Mouse (Mus musculus): ENCODE data around the gene Fam209. TPM values are rescaled to one million over a fixed set of nuclear protein-coding genes. Genes with fewer than 3 reads are reported as not detected.

Gene Fam209
- polyA plus RNA-seq, 1 experiment from 2014 or later, result 0.33 TPM

DNA sequence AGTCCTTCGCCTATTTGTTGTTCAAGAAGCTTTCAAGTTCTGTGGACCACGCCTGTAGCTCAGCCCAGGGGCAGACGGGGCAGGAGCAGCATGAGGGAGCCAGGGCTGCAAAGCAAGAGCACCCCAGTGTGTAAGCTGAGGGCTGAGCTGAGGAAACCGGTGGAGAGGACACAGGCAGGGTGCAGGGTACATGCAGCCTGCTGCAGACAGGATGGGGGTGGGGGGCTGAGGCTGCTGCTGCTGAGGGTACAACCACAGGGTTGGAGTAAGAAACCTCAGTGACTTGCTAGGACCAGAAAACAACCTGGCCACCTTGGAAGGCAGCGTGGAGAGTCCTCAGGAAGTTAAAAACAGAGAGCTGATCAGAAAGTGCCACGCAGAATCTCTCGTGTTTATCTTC, 8.0 kb downstream of the Fam209 start:
- ATAC-seq (ENCODE audit: low FRiP score, low TSS enrichment), result no peak
- Histone ChIP-seq H3K4me2 (replicated peaks; ENCODE audit: low read depth) (no peak overlapping the region), H3K27me3 (ENCODE audit: control insufficient read depth, insufficient read depth, low read length) (no peaks in the 10 kb centered on the region), H3K4me1 (replicated peaks; ENCODE audit: control insufficient read depth, insufficient read depth) (no peaks in the 10 kb centered on the region), H3K27ac (replicated peaks) (no peak overlapping the region), H3K9me3 (ENCODE audit: control insufficient read depth, low read length) (no peaks in the 10 kb centered on the region), H3K9ac (ENCODE audit: low read length) (no peak overlapping the region), H3K4me3 (ENCODE audit: low read depth, low read length) (no peak overlapping the region), H3K36me3 (ENCODE audit: control insufficient read depth, insufficient read depth, low read length) (no peaks in the 10 kb centered on the region)
- WGBS, result 59% methylated on average over 7 of the region's 7 CpGs
- TF ChIP-seq CTCF (IDR thresholded peaks at IDR 0.05; ENCODE audit: low read depth) (no peak), EP300 (optimal IDR thresholded peaks at IDR 0.05) (no peak)
- no peak for DNase-seq (ENCODE audit: low spot score)

DNA sequence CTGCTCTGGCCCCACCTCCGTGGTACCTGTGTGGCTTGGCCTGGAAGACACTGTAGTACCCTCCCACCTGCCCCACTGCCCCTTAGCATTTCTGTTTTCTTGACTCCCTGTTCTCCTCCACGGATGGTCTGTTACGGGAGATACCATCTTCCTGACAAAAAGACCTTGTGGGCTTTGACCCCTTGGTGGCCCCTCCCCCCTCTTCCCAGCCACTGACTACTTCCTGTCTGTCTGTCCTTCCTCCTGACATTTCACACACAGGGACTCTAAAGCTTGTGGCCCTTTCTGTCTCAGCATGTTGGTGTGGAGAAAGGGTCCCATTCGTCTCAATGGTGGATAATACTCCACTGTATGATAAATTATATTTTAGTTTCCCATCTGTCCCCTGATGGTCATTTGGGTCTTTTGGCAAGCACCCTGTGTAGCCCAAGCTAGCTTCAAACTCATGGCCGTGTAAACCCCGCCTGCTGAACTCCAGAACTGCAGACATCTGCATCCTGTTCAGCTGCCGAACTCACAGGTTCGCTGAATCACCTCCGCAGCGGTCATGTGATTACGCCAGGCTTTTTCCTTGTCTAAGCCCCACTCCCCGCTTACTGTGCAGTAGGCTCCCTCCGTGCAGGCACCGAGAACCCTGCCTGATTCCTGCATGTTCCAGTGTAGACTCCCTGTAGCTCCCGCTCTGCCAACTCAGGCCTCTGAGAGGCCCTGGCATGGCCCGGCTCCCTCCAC, 9.5 kb downstream of the Fam209 start:
- Histone ChIP-seq H3K9me3 (ENCODE audit: control insufficient read depth, low read length) (no peaks in the 10 kb centered on the region), H3K27ac (replicated peaks) (no peak overlapping the region), H3K4me1 (replicated peaks; ENCODE audit: control insufficient read depth, insufficient read depth) (no peaks in the 10 kb centered on the region), H3K36me3 (ENCODE audit: control insufficient read depth, insufficient read depth, low read length) (no peaks in the 10 kb centered on the region), H3K4me3 (ENCODE audit: low read depth, low read length) (no peak overlapping the region), H3K27me3 (ENCODE audit: control insufficient read depth, insufficient read depth, low read length) (no peaks in the 10 kb centered on the region), H3K4me2 (replicated peaks; ENCODE audit: low read depth) (no peak overlapping the region), H3K9ac (ENCODE audit: low read length) (no peak overlapping the region)
- DNase-seq (ENCODE audit: low spot score) (no peak), ATAC-seq (ENCODE audit: low FRiP score, low TSS enrichment) (no peak)
- WGBS, result 78% methylated on average over 16 of the region's 16 CpGs
- TF ChIP-seq EP300 (optimal IDR thresholded peaks at IDR 0.05), result no peak
- TF ChIP-seq CTCF (IDR thresholded peaks at IDR 0.05; ENCODE audit: low read depth), result no peak

DNA sequence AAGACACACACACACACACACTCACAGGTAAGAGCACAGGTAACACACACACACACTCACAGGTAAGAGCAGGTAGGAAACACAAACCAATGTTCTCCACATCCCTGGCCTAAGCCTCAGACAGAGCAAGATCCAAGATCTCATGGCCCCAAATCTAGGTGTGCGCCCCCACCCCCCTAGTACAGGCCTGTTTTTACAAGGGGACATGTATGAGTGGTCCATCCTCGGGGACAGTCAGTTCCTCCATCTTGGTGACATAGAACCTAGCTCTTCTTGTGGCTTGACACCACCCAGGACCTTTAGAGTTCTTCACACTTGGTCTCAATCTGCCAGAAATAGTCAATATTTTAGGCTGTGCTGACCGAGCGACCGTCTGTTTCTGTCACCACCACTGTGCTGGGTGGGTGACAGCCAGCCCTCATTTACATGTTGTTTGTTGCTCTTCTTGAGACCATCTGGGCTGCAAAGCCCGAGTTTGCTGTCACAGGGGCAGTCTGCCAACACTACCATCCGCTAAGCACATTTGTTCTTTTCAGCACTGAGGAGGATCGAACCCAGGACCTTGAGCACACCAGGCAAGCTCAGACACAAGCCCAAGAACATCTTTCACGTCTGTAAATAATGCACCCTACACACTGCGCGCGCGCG, 11.6 kb downstream of the Fam209 start:
- Histone ChIP-seq H3K9me3 (ENCODE audit: control insufficient read depth, low read length) (no peaks in the 10 kb centered on the region), H3K4me2 (replicated peaks; ENCODE audit: low read depth) (no peak overlapping the region), H3K36me3 (ENCODE audit: control insufficient read depth, insufficient read depth, low read length) (no peaks in the 10 kb centered on the region), H3K27me3 (ENCODE audit: control insufficient read depth, insufficient read depth, low read length) (no peaks in the 10 kb centered on the region), H3K27ac (replicated peaks) (no peak overlapping the region), H3K4me3 (ENCODE audit: low read depth, low read length) (no peak overlapping the region), H3K9ac (ENCODE audit: low read length) (no peak overlapping the region), H3K4me1 (replicated peaks; ENCODE audit: control insufficient read depth, insufficient read depth) (no peaks in the 10 kb centered on the region)
- TF ChIP-seq CTCF (IDR thresholded peaks at IDR 0.05; ENCODE audit: low read depth) (no peak), EP300 (optimal IDR thresholded peaks at IDR 0.05) (no peak)
- no peak for ATAC-seq (ENCODE audit: low FRiP score, low TSS enrichment)
- 78% methylated on average over 14 of the region's 14 CpGs for WGBS
- no peak for DNase-seq (ENCODE audit: low spot score)

DNA sequence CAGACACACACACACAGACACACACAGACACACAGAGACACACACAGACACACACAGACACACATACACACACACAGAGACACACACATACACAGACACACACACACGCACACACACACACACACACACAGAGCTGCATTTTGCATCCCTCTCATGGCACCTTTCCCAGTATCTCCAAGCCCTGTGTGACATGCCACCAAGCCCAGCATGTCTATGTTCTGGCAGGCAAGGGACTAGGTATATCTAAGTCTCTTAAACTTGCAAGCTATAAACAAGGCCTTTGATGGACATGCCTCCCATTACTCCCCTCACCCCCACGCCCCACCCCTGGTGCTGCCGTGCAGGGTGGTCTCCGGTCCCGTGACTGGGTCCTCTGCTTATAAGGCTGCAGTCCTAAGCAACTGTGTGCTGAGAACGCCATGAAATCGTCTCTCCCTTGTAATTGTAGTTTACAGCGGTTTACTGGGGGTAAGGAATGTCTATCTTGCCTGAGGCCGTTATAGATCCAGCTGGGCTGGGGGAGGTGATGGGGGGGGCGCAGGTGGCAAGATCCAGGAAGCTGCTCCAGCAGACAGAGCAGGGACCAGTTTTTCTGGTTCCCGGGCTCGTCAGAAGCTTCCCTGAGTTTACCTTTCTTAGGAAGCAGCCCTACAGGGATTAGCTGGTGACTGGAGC, 12.5 kb downstream of the Fam209 start:
- no peak overlapping the region for H3K27ac ChIP-seq (replicated peaks)
- ATAC-seq (ENCODE audit: low FRiP score, low TSS enrichment), result no peak

DNA sequence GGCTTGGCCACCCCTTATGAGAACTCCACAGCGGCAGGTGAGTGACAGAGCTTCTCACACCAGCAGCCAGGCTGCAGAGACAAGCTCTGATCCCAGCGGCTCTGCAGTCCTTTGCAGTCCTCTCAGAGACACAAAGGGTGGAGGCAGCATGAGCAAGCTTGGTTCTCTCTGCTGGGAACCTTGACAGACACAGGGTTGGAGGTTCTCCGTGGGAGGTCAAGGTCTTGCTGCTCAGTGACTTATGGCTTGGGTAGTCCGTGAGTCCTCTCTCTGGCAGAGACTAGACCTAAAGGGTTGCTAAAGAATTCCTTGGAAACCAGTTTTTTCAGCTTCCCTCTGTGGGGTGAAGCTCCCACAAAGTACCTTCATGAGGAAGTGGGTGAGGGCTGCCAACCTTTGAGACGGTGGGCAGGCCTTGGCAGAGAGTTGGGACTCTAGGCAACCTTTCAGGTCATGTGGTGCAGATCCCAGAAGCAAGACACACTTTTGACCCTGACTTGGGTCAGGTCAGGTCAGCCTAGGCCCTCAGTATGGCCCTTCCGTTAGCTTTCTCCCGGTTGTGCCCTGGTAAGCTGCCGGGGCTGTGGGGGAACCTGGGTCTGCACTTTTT, 24.5 kb downstream of the Fam209 start:
- ATAC-seq (ENCODE audit: low FRiP score, low TSS enrichment) (no peak), DNase-seq (ENCODE audit: low spot score) (no peak)
- no peak overlapping the region for H3K4me2 ChIP-seq (replicated peaks; ENCODE audit: low read depth)
- H3K36me3 ChIP-seq (ENCODE audit: control insufficient read depth, insufficient read depth, low read length), result no peaks in the 10 kb centered on the region
- H3K4me3 ChIP-seq (ENCODE audit: low read depth, low read length), result no peak overlapping the region
- WGBS, result 63% methylated on average over 8 of the region's 8 CpGs
- no peak overlapping the region for H3K27ac ChIP-seq (replicated peaks)
- no peaks in the 10 kb centered on the region for H3K4me1 ChIP-seq (replicated peaks; ENCODE audit: control insufficient read depth, insufficient read depth)
- no peaks in the 10 kb centered on the region for H3K27me3 ChIP-seq (ENCODE audit: control insufficient read depth, insufficient read depth, low read length)
- no peaks in the 10 kb centered on the region for H3K9me3 ChIP-seq (ENCODE audit: control insufficient read depth, low read length)
- H3K9ac ChIP-seq (ENCODE audit: low read length), result no peak overlapping the region
- TF ChIP-seq EP300 (optimal IDR thresholded peaks at IDR 0.05) (no peak), CTCF (IDR thresholded peaks at IDR 0.05; ENCODE audit: low read depth) (no peak)

More for the DNA sequence above, 12.5 kb downstream of the Fam209 start:
- Histone ChIP-seq H3K27me3 (ENCODE audit: control insufficient read depth, insufficient read depth, low read length) (no peaks in the 10 kb centered on the region), H3K9ac (ENCODE audit: low read length) (no peak overlapping the region), H3K36me3 (ENCODE audit: control insufficient read depth, insufficient read depth, low read length) (no peaks in the 10 kb centered on the region), H3K9me3 (ENCODE audit: control insufficient read depth, low read length) (no peaks in the 10 kb centered on the region), H3K4me1 (replicated peaks; ENCODE audit: control insufficient read depth, insufficient read depth) (no peaks in the 10 kb centered on the region), H3K4me2 (replicated peaks; ENCODE audit: low read depth) (no peak overlapping the region), H3K4me3 (ENCODE audit: low read depth, low read length) (no peak overlapping the region)
- peak; percentile 15 for DNase-seq (ENCODE audit: low spot score)
- TF ChIP-seq EP300 (optimal IDR thresholded peaks at IDR 0.05) (no peak), CTCF (IDR thresholded peaks at IDR 0.05; ENCODE audit: low read depth) (no peak)
- WGBS, result 25% methylated on average over 12 of the region's 12 CpGs
